Mouse (Mus musculus) liver, postnatal 0 days (tissue): Measurements from ENCODE around the gene Gnao1. TPM values are rescaled to one million over a fixed set of nuclear protein-coding genes. Genes with fewer than 3 reads are reported as not detected.

ENCODE experiments used
- ATAC-seq: fragments of 200-750 bp; cut with Nextera tagmentation; 2 replicates; pipeline ENCODE4 v1.8.0; 2017; ENCODE audit warnings: mild to moderate bottlenecking, moderate library complexity
- DNase-seq: peaks from one replicate; pipeline ENCODE4 v3.0.0-alpha.2; 2016
- H3K27ac ChIP-seq: fragments of 300-500 bp; sonication (generic); 2 replicates; pipeline ENCODE4 v1.5.1; 2014; ENCODE audit warnings: antibody characterized with exemption, moderate library complexity, mild to moderate bottlenecking, low read depth
- H3K27me3 ChIP-seq: fragments of 300-500 bp; sonication (generic); 2 replicates; pipeline ENCODE4 v1.6.1; 2014; ENCODE audit warnings: low read length, control low read depth, mixed read lengths; ENCODE audit not compliant: insufficient read depth
- H3K36me3 ChIP-seq: fragments of 300-500 bp; sonication (generic); replicated peaks from 2 replicates; pipeline ENCODE4 v1.6.1; 2014; ENCODE audit warnings: mild to moderate bottlenecking, control low read depth, low read length, moderate library complexity, mixed read lengths; ENCODE audit not compliant: insufficient read depth
- H3K4me1 ChIP-seq: fragments of 300-500 bp; sonication (generic); 2 replicates; pipeline ENCODE4 v1.6.1; 2014; ENCODE audit warnings: antibody characterized with exemption, mild to moderate bottlenecking, control low read depth; ENCODE audit not compliant: insufficient read depth
- H3K4me2 ChIP-seq: fragments of 300-500 bp; sonication (generic); 2 replicates; pipeline ENCODE4 v1.6.1; 2014; ENCODE audit warnings: low read depth, mild to moderate bottlenecking, low read length, moderate library complexity, mixed read lengths
- H3K4me3 ChIP-seq: fragments of 300-500 bp; sonication (generic); 2 replicates; pipeline ENCODE4 v1.5.1; 2014; ENCODE audit warnings: low read depth, low read length
- H3K9ac ChIP-seq: fragments of 300-500 bp; sonication (generic); replicated peaks from 2 replicates; pipeline ENCODE4 v1.6.1; 2014; ENCODE audit warnings: mild to moderate bottlenecking, moderate library complexity
- H3K9me3 ChIP-seq: fragments of 300-500 bp; sonication (generic); 2 replicates; pipeline ENCODE4 v1.6.1; 2016; ENCODE audit warnings: mild to moderate bottlenecking, control low read depth, low read length, mixed read lengths
- CTCF ChIP-seq: sonication (generic); IDR thresholded peaks from 2 replicates; pipeline ENCODE4 v1.5.1; 2016; ENCODE audit warnings: antibody characterized with exemption, low read depth
- EP300 ChIP-seq: IDR thresholded peaks from 2 replicates; pipeline ENCODE4 v1.6.1; 2016; ENCODE audit warnings: antibody characterized with exemption, low read depth, mild to moderate bottlenecking
- WGBS: fragments of 180-500 bp; shearing (Covaris S2); extraction: QIAGEN DNeasy Blood & Tissue Kit; methylation state at CpG from one replicate; pipeline ENCODE4 v1.1.7; 2014; ENCODE audit not compliant: insufficient replicate concordance; 5-methylcytosine and 5-hydroxymethylcytosine counted together
- polyA plus RNA-seq: library from polyadenylated mRNA; unstranded; fragments of >200 nt; fragmentation: Nextera tagmentation; extraction: Ambion mirVana; gene quantifications from 2 replicates; pipeline ENCODE4 v1.2.1, GENCODE M21; 2015

Gene Gnao1
- polyA plus RNA-seq, 1 experiment from 2014 or later: 0.08 TPM

GRCm38 (mm10) chr8:93811719-93812475 is 2.1 kb downstream of the Gnao1 start:
- ATAC-seq: no peak

GRCm38 (mm10) chr8:93812566-93813404 is 3.0 kb downstream of the Gnao1 start:
- peak overlapping the region; percentile 43 for H3K4me2 ChIP-seq
- no peak overlapping the region for H3K9ac ChIP-seq
- DNase-seq (no peak), ATAC-seq (no peak)
- TF ChIP-seq EP300 (no peak), CTCF (no peak)
- H3K27me3 ChIP-seq: peaks cover 49% of the 10 kb centered on the region
- H3K27ac ChIP-seq: no peak overlapping the region
- H3K4me3 ChIP-seq: peak overlapping the region; percentile 17; the same call in 1 of the 2 replicates
- peaks cover 9% of the 10 kb centered on the region; the same call in 1 of the 2 replicates for H3K4me1 ChIP-seq
- H3K36me3 ChIP-seq: no peaks in the 10 kb centered on the region
- 13% methylated on average over 35 of the region's 35 CpGs for WGBS
- H3K9me3 ChIP-seq: no peaks in the 10 kb centered on the region

More at GRCm38 (mm10) chr8:93811719-93812475, 2.1 kb downstream of the Gnao1 start:
- Histone ChIP-seq H3K4me3 (no peak overlapping the region), H3K4me2 (no peak overlapping the region), H3K4me1 (peaks cover 9% of the 10 kb centered on the region; the same call in 1 of the 2 replicates), H3K27ac (no peak overlapping the region), H3K9me3 (no peaks in the 10 kb centered on the region), H3K9ac (no peak overlapping the region), H3K27me3 (peaks cover 55% of the 10 kb centered on the region), H3K36me3 (no peaks in the 10 kb centered on the region)
- DNase-seq: no peak
- WGBS: 19% methylated on average over 20 of the region's 20 CpGs
- TF ChIP-seq EP300 (no peak), CTCF (no peak)

DNA sequence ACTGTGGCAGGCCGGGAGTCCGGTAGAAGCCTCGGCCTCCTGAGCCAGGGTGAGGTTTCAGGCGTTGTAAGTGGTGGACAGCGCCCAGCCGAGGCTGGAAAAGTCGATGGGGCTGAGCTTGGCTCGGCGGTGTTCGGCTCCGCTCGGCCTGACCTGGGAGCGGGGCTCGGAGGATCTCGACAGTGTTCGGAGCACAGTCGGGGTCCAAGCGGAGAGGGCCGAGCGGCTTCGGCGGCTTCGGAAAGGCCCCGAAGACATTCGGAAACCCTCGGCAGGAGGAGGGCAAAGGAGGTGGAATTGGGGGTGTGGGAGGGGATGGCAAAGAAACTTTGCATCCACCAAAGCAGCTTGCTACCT is 3.6 kb downstream of the Gnao1 start:
- WGBS: under 1% methylated on average over 26 of the region's 26 CpGs
- peak overlapping the region; percentile 43 for H3K4me2 ChIP-seq
- H3K36me3 ChIP-seq: no peaks in the 10 kb centered on the region
- peak; percentile 87 for ATAC-seq
- peaks cover 49% of the 10 kb centered on the region for H3K27me3 ChIP-seq
- TF ChIP-seq CTCF (no peak), EP300 (no peak)
- peaks cover 9% of the 10 kb centered on the region; the same call in 1 of the 2 replicates for H3K4me1 ChIP-seq
- H3K4me3 ChIP-seq: peak overlapping the region; percentile 17; the same call in 1 of the 2 replicates
- H3K9ac ChIP-seq: no peak overlapping the region
- H3K9me3 ChIP-seq: no peaks in the 10 kb centered on the region
- H3K27ac ChIP-seq: no peak overlapping the region
- peak; percentile 81 for DNase-seq

DNA sequence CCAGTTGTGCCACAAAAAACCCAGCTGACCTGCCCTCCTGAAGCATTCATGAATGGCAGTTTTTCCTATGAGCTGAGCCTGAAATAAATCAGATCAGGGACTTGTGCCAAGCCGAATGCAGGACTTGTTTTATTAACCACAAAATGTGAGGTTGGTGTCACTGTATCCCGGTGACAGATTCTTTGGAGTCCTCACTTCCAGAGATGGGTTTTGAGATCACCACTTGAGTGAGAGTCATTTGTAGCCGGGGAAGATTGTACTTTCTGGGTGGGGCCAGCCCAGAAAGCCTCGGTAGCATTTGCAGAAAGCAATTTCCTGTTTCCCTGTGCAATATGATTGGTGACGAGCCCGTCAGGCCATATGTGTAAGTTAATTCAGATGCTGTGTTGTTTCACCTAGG is 4.5 kb downstream of the Gnao1 start:
- Histone ChIP-seq H3K27me3 (peaks cover 47% of the 10 kb centered on the region), H3K27ac (no peak overlapping the region), H3K9me3 (no peaks in the 10 kb centered on the region), H3K36me3 (no peaks in the 10 kb centered on the region), H3K4me2 (no peak overlapping the region), H3K4me3 (no peak overlapping the region), H3K9ac (no peak overlapping the region), H3K4me1 (peaks cover 9% of the 10 kb centered on the region; the same call in 1 of the 2 replicates)
- DNase-seq (no peak), ATAC-seq (no peak)
- TF ChIP-seq CTCF: no peak
- no peak for TF ChIP-seq EP300
- 53% methylated on average over 6 of the region's 6 CpGs for WGBS

GRCm38 (mm10) chr8:93816226-93816625 is 6.5 kb downstream of the Gnao1 start:
- Histone ChIP-seq H3K4me1 (peaks cover 4% of the 10 kb centered on the region; the same call in 1 of the 2 replicates), H3K4me3 (no peak overlapping the region), H3K27me3 (peaks cover 32% of the 10 kb centered on the region), H3K27ac (no peak overlapping the region), H3K9me3 (no peaks in the 10 kb centered on the region), H3K4me2 (no peak overlapping the region), H3K36me3 (no peaks in the 10 kb centered on the region), H3K9ac (no peak overlapping the region)
- WGBS: 67% methylated on average over 6 of the region's 6 CpGs
- DNase-seq: no peak
- TF ChIP-seq EP300: no peak
- no peak for TF ChIP-seq CTCF
- ATAC-seq: no peak

GRCm38 (mm10) chr8:93817366-93817765 is 7.6 kb downstream of the Gnao1 start:
- DNase-seq (no peak), ATAC-seq (no peak)
- Histone ChIP-seq H3K27ac (no peak overlapping the region), H3K36me3 (no peaks in the 10 kb centered on the region), H3K4me3 (no peak overlapping the region), H3K9me3 (no peaks in the 10 kb centered on the region), H3K4me1 (peaks cover 4% of the 10 kb centered on the region; the same call in 1 of the 2 replicates), H3K4me2 (no peak overlapping the region), H3K27me3 (peaks cover 21% of the 10 kb centered on the region), H3K9ac (no peak overlapping the region)
- TF ChIP-seq CTCF: no peak
- 85% methylated on average over 1 of the region's 1 CpGs for WGBS
